Mouse (Mus musculus): Measurements from ENCODE around the gene Pkn3.

The Pkn3 gene

GRCm38 (mm10) chr2:30062249-30063093 is 15.0 kb upstream of the Pkn3 start:
- in situ Hi-C loops (cut with MboI, MseI), result loop anchor here in 1 of 2 experiments (10.0 kb wide), 1 partner anchor 762 kb away; no protein-coding TSS in a partner anchor

GRCm38 (mm10) chr2:30063235-30063634 is 14.2 kb upstream of the Pkn3 start:
- in situ Hi-C loops (cut with MboI, MseI), result loop anchor here in 1 of 2 experiments (10.0 kb wide), 1 partner anchor 762 kb away; no protein-coding TSS in a partner anchor

DNA sequence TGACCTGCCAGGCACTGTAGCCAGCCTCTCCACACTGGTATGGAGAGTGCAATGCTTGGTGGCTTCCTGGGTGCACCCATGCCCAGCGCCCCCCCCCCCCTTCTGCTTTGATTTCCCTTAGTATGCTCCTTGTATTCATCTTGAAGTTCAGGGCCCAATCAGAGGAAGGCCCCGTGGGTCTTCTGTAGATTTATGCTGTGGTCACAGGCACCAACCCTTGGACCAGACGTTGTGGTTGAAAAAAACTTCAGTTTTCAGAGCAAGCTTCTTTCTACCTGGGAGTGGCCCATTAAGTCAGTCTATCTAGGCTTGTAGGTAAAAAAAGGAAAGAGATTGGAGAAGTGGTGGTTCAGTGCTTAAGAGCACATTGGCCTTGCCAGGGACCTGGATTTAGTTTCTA is 13.7 kb upstream of the Pkn3 start:
- in situ Hi-C loops (cut with MboI, MseI), result loop anchor here in 1 of 2 experiments (10.0 kb wide), 1 partner anchor 761 kb away; no protein-coding TSS in a partner anchor

GRCm38 (mm10) chr2:30064298-30064697 is 13.2 kb upstream of the Pkn3 start:
- in situ Hi-C loops (cut with MboI, MseI), result loop anchor here in 1 of 2 experiments (10.0 kb wide), 1 partner anchor 761 kb away; no protein-coding TSS in a partner anchor

GRCm38 (mm10) chr2:30066046-30066901 is 11.2 kb upstream of the Pkn3 start:
- in situ Hi-C loops (cut with MboI, MseI), result loop anchor here in 1 of 2 experiments (10.0 kb wide), 1 partner anchor 759 kb away; no protein-coding TSS in a partner anchor

- in situ Hi-C loops (cut with MboI, MseI), result loop anchor here in 1 of 2 experiments (10.0 kb wide), 1 partner anchor 758 kb away; no protein-coding TSS in a partner anchor
These were observed 10.2 kb upstream of the Pkn3 start for GRCm38 (mm10) chr2:30067031-30067888.

- in situ Hi-C loops (cut with MboI, MseI), result loop anchor here in 1 of 2 experiments (10.0 kb wide), 1 partner anchor 757 kb away; no protein-coding TSS in a partner anchor
These were observed 9.5 kb upstream of the Pkn3 start for GRCm38 (mm10) chr2:30067962-30068361.

GRCm38 (mm10) chr2:30072875-30073274 is 4.6 kb upstream of the Pkn3 start:
- in situ Hi-C loops (cut with MboI, MseI), result no loop called here

DNA sequence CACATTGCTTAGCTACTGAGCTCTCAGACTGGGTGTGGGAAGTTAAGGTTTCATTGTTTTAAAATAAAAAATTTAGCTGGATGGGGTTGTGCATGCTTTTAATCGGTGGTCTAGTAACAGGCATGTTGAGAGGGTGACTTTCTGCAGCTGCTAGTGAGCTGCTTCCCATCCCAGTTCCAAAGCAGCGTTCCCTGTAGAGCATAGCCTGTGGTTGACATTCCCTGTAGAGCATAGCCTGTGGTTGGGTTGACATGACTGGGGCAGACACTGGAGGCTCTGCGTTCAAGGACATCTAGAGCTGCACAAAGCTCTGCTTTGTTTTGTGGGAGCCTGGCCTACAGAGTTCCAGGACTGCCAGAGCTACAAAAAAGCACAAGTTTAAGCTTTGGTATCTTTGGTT is 4.2 kb upstream of the Pkn3 start:
- in situ Hi-C loops (cut with MboI, MseI), result no loop called here

DNA sequence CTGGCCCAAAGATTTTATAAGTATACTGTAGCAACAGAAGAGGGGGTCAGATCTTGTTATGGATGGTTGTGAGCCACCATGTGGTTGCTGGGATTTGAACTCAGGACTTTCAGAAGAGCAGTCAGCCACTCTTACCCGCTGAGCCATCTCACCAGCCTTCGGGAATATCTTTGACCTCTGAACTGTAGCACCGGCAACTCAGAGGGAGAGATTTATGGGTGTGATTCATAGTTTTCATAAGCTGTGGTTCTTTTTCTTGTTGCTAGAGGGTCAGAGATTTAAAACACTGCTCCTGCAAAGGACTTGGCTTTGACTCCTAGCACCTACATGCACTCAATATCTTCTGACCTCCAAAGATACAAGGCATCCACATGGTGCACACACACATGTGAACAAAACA is 1.9 kb upstream of the Pkn3 start:
- in situ Hi-C loops (cut with MboI, MseI), result no loop called here

DNA sequence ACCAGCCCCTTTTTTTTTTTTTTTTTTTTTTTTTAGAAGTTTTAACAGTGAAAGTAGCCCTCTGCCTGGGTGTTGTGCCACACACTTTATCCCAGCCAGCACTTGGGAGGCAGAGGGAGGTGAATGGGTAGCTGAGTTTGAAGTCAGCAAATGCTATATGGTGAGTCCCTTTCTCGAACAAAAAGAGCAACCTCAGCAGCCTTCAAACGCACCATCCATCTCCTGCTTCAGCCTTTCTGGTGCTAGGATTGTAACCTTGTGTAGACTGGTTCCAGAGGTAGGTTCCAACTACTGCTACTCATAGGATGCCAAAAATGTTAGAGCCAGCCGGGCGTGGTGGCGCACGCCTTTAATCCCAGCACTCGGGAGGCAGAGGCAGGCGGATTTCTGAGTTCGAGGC is 1.0 kb upstream of the Pkn3 start:
- in situ Hi-C loops (cut with MboI, MseI), result no loop called here

DNA sequence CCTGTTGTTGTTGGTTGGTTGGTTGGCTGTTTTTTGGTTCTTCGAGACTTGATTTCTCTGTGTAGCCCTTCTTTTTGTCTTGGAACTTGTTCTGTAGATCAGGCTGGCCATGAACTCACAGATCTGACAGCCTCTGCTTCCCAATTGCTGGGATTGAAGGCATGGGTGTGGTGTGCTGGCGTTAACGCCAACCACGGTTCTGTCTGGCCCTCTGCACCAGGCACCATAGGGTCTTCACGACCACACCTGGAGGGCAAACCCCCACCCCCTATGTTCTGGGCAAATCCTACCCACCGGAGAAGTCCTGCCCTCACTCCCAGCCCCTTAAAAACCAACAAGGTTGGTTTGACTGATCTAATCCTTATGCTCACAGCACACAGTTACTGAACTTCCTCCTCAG is 525 bp upstream of the Pkn3 start:
- in situ Hi-C loops (cut with MboI, MseI), result no loop called here

DNA sequence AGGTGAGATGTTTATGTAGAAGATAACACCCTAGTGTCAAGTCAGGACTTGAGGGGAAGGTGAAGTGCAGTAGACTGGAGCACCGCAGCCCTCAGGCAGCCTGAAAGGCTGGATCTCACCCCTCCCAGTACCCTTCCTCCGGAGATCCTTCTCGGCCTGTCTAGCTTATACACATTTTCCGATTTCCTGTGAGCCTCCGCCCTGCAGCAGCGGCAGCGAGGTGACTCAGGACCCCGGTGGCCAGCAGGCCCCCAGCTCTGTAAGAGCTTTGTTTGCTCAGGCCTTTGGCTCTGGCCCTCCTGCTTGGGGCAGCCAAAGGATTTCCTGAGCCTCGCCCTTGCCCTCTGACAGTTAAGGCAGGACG is 847 bp downstream of the Pkn3 start:
- in situ Hi-C loops (cut with MboI, MseI), result no loop called here

DNA sequence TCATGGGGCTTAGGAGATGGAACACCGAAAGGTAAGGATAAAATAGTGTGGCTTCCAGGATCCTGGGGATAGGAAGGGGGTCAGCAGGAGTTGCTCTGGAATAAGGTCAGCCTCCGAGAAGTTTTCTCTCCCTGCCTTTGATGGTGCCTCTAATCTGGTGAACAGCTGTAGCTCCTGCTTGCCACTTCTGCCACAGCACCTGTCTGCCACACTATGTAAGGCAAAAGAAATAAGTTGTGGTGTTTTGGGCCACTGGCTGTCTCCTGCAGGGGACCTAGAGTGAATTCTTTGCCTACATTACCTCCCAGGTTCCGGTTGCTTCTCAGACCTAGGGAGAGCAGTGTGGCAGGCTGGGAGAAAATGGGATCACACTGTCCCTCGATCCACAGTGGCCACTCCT is 1.3 kb downstream of the Pkn3 start:
- in situ Hi-C loops (cut with MboI, MseI), result no loop called here

GRCm38 (mm10) chr2:30080181-30080800 is 2.8 kb downstream of the Pkn3 start:
- in situ Hi-C loops (cut with MboI, MseI), result loop anchor here in 1 of 2 experiments (10.0 kb wide), 1 partner anchor 455 kb away; no protein-coding TSS in a partner anchor

- in situ Hi-C loops (cut with MboI, MseI), result loop anchor here in 1 of 2 experiments (10.0 kb wide), 1 partner anchor 459 kb away; no protein-coding TSS in a partner anchor
These were observed 6.6 kb downstream of the Pkn3 start for GRCm38 (mm10) chr2:30084113-30084512.

GRCm38 (mm10) chr2:30084632-30085031 is 7.1 kb downstream of the Pkn3 start:
- in situ Hi-C loops (cut with MboI, MseI), result loop anchor here in 1 of 2 experiments (10.0 kb wide), 1 partner anchor 460 kb away; no protein-coding TSS in a partner anchor

- in situ Hi-C loops (cut with MboI, MseI), result loop anchor here in 1 of 2 experiments (10.0 kb wide), 1 partner anchor 463 kb away; no protein-coding TSS in a partner anchor
These were observed 9.8 kb downstream of the Pkn3 start for GRCm38 (mm10) chr2:30087310-30087709.

GRCm38 (mm10) chr2:30091521-30091920 is 14.0 kb downstream of the Pkn3 start:
- in situ Hi-C loops (cut with MboI, MseI), result loop anchor here in 1 of 2 experiments (5.0 kb wide), 1 partner anchor 44 kb away; the partner anchor contains the start of gene Wdr34
